In the genomic region with DNA sequence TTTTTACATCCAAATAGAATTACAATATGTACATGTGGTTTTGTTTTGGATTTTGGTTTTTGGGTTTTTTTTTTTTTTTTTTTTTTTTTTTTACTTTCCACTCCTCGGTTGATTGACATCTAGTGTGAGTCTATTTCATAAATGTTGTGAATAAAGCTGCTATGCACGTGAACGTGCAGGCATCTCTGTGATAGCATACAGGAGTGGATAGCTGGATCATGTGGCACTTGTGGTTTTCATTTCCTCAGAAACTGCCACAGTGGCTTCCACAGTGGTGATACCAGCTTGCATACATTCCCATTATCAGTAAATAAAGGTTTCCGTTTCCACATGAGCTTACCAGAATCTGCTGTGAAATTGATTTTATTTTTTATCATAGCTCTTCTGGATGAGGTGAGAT, we compare ENCODE assay signal across 29 mouse cellular contexts.
DNase-seq lines count a peak whose midpoint lies in the region; ATAC-seq and TF ChIP-seq lines count a peak whose summit lies in the region.
"Had no signal": no experiment of that assay in that cellular context is flagged by ENCODE, and none has a peak within 500 bp of the region (broad histone marks: within the 10 kb centered on the region; RNA-seq: fewer than 3 reads in every experiment).

No protein-coding gene starts in this region.

- no peaks in the 10 kb centered on the region for H3K36me3 ChIP-seq in liver, embryonic 11.5 days (ENCODE audit: control insufficient read depth, insufficient read depth, low read length)
- H3K36me3 ChIP-seq in liver, postnatal 0 days (replicated peaks; ENCODE audit: insufficient read depth, low read length), result no peaks in the 10 kb centered on the region
- H3K36me3 ChIP-seq in kidney, embryonic 15.5 days, result no peaks in the 10 kb centered on the region
- H3K36me3 ChIP-seq: forebrain, embryonic 10.5 days; heart, embryonic 12.5 days; heart, embryonic 15.5 days; hindbrain, embryonic 12.5 days; intestine, embryonic 15.5 days had no signal

- intact Hi-C loops in heart, postnatal 14 days (cut with DNase I), result no loop called here

- ATAC-seq in liver, embryonic 11.5 days (replicated peaks; ENCODE audit: low FRiP score), result peak; percentile 41; the same call in 1 of the 2 replicates
- ATAC-seq in liver, postnatal 0 days, result no peak
- peak; percentile 100 for ATAC-seq in hematopoietic stem cell, adult 5-6 weeks (replicated peaks in 1 of 2; ENCODE audit: insufficient read depth in 1 of 2, low FRiP score in 2 of 2, low TSS enrichment in 1 of 2, low read depth in 1 of 2, poor library complexity in 2 of 2, severe bottlenecking in 2 of 2)
- peak; percentile 93 for ATAC-seq in megakaryocyte-erythroid progenitor cell, adult 5-6 weeks (replicated peaks; ENCODE audit: low FRiP score, low TSS enrichment, poor library complexity, severe bottlenecking)
- no peak for ATAC-seq in frontal cortex, adult (ENCODE audit: low TSS enrichment)
- no peak for ATAC-seq in kidney, embryonic 15.5 days (replicated peaks; ENCODE audit: low FRiP score)
- ATAC-seq: CD4-positive, CD25-positive, alpha-beta regulatory T cell, adult 4 months; forebrain, embryonic 13.5 days; forebrain, embryonic 16.5 days; hindbrain, embryonic 16.5 days; intestine, embryonic 15.5 days; Patski had no signal

- TF ChIP-seq CTCF in liver, postnatal 0 days (IDR thresholded peaks at IDR 0.05; ENCODE audit: low read depth), result no peak

- no peak overlapping the region for H3K9ac ChIP-seq in liver, embryonic 11.5 days (ENCODE audit: low read depth, low read length)
- no peak overlapping the region for H3K9ac ChIP-seq in liver, postnatal 0 days (replicated peaks)
- no peak overlapping the region for H3K9ac ChIP-seq in kidney, embryonic 15.5 days
- H3K9ac ChIP-seq: forebrain, embryonic 13.5 days; heart, embryonic 12.5 days; heart, embryonic 15.5 days; hindbrain, embryonic 12.5 days; intestine, embryonic 15.5 days had no signal

- no peak overlapping the region for H3K4me3 ChIP-seq in liver, embryonic 11.5 days (ENCODE audit: low read depth, low read length)
- H3K4me3 ChIP-seq in liver, postnatal 0 days (ENCODE audit: low read depth, low read length), result no peak overlapping the region
- H3K4me3 ChIP-seq in kidney, embryonic 15.5 days (replicated peaks), result no peak overlapping the region
- H3K4me3 ChIP-seq: forebrain, embryonic 10.5 days; forebrain, embryonic 13.5 days; gastrocnemius, adult 2 months; heart, embryonic 12.5 days; heart, embryonic 15.5 days; hindbrain, embryonic 12.5 days; intestine, embryonic 15.5 days had no signal

- H3K4me2 ChIP-seq in liver, embryonic 11.5 days, result no peak overlapping the region
- H3K4me2 ChIP-seq in liver, postnatal 0 days (ENCODE audit: low read depth, low read length), result no peak overlapping the region
- no peak overlapping the region for H3K4me2 ChIP-seq in kidney, embryonic 15.5 days
- H3K4me2 ChIP-seq: forebrain, embryonic 13.5 days; heart, embryonic 12.5 days; heart, embryonic 15.5 days; hindbrain, embryonic 12.5 days; intestine, embryonic 15.5 days had no signal

- DNase-seq in liver, embryonic 11.5 days (ENCODE audit: low spot score), result no peak
- DNase-seq in liver, postnatal 0 days, result no peak
- peak; percentile 14 for DNase-seq in c-Kit-positive CD71-negative TER-119-negative erythroid progenitor cells, embryonic 14.5 days (ENCODE audit: low read depth)
- DNase-seq in heart, postnatal 14 days, result no peak
- DNase-seq: adrenal gland, postnatal 10 days; adrenal gland, postnatal 36 days; cerebellum, adult 11 months; cerebellum, adult 2 months; cerebellum, adult 9-11 months; cerebellum, postnatal 25 days; gastrocnemius, adult 2 months; gastrocnemius, postnatal 14 days; heart, adult 18-20 months; heart, postnatal 10 days; heart, postnatal 4 days had no signal

- no peak overlapping the region for H3K27ac ChIP-seq in liver, embryonic 11.5 days (ENCODE audit: low read depth, low read length)
- no peak overlapping the region for H3K27ac ChIP-seq in liver, postnatal 0 days (ENCODE audit: low read depth)
- no peak overlapping the region for H3K27ac ChIP-seq in kidney, embryonic 15.5 days
- H3K27ac ChIP-seq: forebrain, embryonic 10.5 days; forebrain, embryonic 13.5 days; gastrocnemius, adult 2 months; heart, embryonic 15.5 days; hindbrain, embryonic 12.5 days; intestine, embryonic 15.5 days had no signal

- no peaks in the 10 kb centered on the region for H3K27me3 ChIP-seq in liver, embryonic 11.5 days (replicated peaks; ENCODE audit: control insufficient read depth, insufficient read depth, low read length)
- H3K27me3 ChIP-seq in liver, postnatal 0 days (ENCODE audit: insufficient read depth, low read length), result no peaks in the 10 kb centered on the region
- no peaks in the 10 kb centered on the region for H3K27me3 ChIP-seq in kidney, embryonic 15.5 days
- H3K27me3 ChIP-seq: forebrain, embryonic 13.5 days; heart, embryonic 12.5 days; heart, embryonic 15.5 days; hindbrain, embryonic 12.5 days; intestine, embryonic 15.5 days had no signal

- no peaks in the 10 kb centered on the region for H3K4me1 ChIP-seq in liver, embryonic 11.5 days (replicated peaks; ENCODE audit: control insufficient read depth, insufficient read depth, low read length)
- no peaks in the 10 kb centered on the region for H3K4me1 ChIP-seq in liver, postnatal 0 days (ENCODE audit: insufficient read depth)
- H3K4me1 ChIP-seq in kidney, embryonic 15.5 days, result no peaks in the 10 kb centered on the region
- H3K4me1 ChIP-seq: forebrain, embryonic 10.5 days; forebrain, embryonic 13.5 days; heart, embryonic 12.5 days; heart, embryonic 15.5 days; hindbrain, embryonic 12.5 days; intestine, embryonic 15.5 days had no signal

- TF ChIP-seq EP300 in liver, postnatal 0 days (IDR thresholded peaks at IDR 0.05; ENCODE audit: low read depth), result no peak

- WGBS in liver, embryonic 11.5 days, result 43% methylated on average over 4 of the region's 4 CpGs
- 32% methylated on average over 4 of the region's 4 CpGs for WGBS in liver, postnatal 0 days (ENCODE audit: insufficient replicate concordance)
- WGBS in kidney, embryonic 15.5 days, result 81% methylated on average over 4 of the region's 4 CpGs

- H3K9me3 ChIP-seq in liver, embryonic 11.5 days (ENCODE audit: control insufficient read depth, low read length), result no peaks in the 10 kb centered on the region
- no peaks in the 10 kb centered on the region for H3K9me3 ChIP-seq in liver, postnatal 0 days (ENCODE audit: low read length)
- no peaks in the 10 kb centered on the region for H3K9me3 ChIP-seq in kidney, embryonic 15.5 days (replicated peaks)
- H3K9me3 ChIP-seq: forebrain, embryonic 10.5 days; forebrain, embryonic 13.5 days; heart, embryonic 12.5 days; heart, embryonic 15.5 days; hindbrain, embryonic 12.5 days; intestine, embryonic 15.5 days had no signal

Comparison
In these comparisons a context has a peak if more than half of its experiments do, and no peak if none do; other contexts are left out.
1. ATAC-seq: peak in liver, embryonic 11.5 days (single experiment), hematopoietic stem cell, adult 5-6 weeks (2 of 2) and megakaryocyte-erythroid progenitor cell, adult 5-6 weeks (single experiment); none in liver, postnatal 0 days (single experiment), frontal cortex, adult (single experiment) and kidney, embryonic 15.5 days (single experiment).